Mouse (Mus musculus) CH12.LX (cell line): Measurements from ENCODE around the gene Dab1. TPM values are rescaled to one million over a fixed set of nuclear protein-coding genes. Genes with fewer than 3 reads are reported as not detected.

Experiments used
- DNase-seq: peaks from one replicate; pipeline ENCODE4 v3.0.0-alpha.2; 2013; ENCODE audit errors: extremely low read depth
- H3K27ac ChIP-seq: 2 replicates; pipeline ENCODE4 v1.5.1; 2012; ENCODE audit warnings: low read depth, mild to moderate bottlenecking, control low read depth, moderate library complexity; ENCODE audit not compliant: insufficient read depth
- H3K27me3 ChIP-seq: replicated peaks from 2 replicates; pipeline ENCODE3; 2012; ENCODE audit warnings: inconsistent platforms
- H3K36me3 ChIP-seq, 2 experiments: replicated peaks in 1 of 2; 2 replicates each; pipeline versions ENCODE3 to v1.6.1; 2012; ENCODE audit warnings: inconsistent platforms in 1 of 2, low read length in 1 of 2, mild to moderate bottlenecking in 1 of 2, mixed read lengths in 1 of 2, moderate library complexity in 1 of 2; ENCODE audit not compliant: control insufficient read depth in 1 of 2, insufficient read depth in 1 of 2
- H3K4me1 ChIP-seq, 2 experiments: 2 replicates each; pipeline ENCODE4 v1.6.1; 2012; ENCODE audit warnings: inconsistent platforms in 1 of 2, moderate library complexity in 1 of 2; ENCODE audit not compliant: insufficient read depth in 2 of 2, control insufficient read depth in 1 of 2
- H3K4me2 ChIP-seq: 2 replicates; pipeline ENCODE4 v1.6.1; 2012; ENCODE audit warnings: low read depth, mild to moderate bottlenecking, control low read depth; ENCODE audit not compliant: poor library complexity, insufficient read depth, severe bottlenecking
- H3K4me3 ChIP-seq, 3 experiments: fragments of 150-350 bp in 1 of 3; sonication (generic) in 1 of 3; replicated peaks in 1 of 3; 2 replicates each; pipeline versions ENCODE3 to v1.5.1; 2011 to 2012; ENCODE audit warnings: low read depth in 2 of 3, low read length in 2 of 3, mild to moderate bottlenecking in 2 of 3, moderate library complexity in 2 of 3, control low read depth in 1 of 3, improper control_type of control experiment in 1 of 3, inconsistent platforms in 1 of 3, mixed read lengths in 1 of 3; ENCODE audit not compliant: poor library complexity in 1 of 3
- H3K79me2 ChIP-seq: replicated peaks from 2 replicates; pipeline ENCODE4 v1.6.1; 2012; ENCODE audit warnings: mild to moderate bottlenecking, moderate library complexity; ENCODE audit not compliant: control insufficient read depth, poor library complexity, insufficient read depth, severe bottlenecking; ENCODE audit errors: extremely low read depth
- H3K9ac ChIP-seq: 2 replicates; pipeline ENCODE4 v1.6.1; 2012; ENCODE audit warnings: low read depth, mild to moderate bottlenecking, control low read depth, moderate library complexity; ENCODE audit not compliant: insufficient read depth
- H3K9me3 ChIP-seq: replicated peaks from 2 replicates; pipeline ENCODE3; 2012; ENCODE audit warnings: low read length, inconsistent platforms, mixed read lengths
- BHLHE40 ChIP-seq: IDR thresholded peaks from 2 replicates; pipeline ENCODE4 v1.6.1; 2011; ENCODE audit warnings: mild to moderate bottlenecking, low read depth, low read length, improper control_type of control experiment
- CHD2 ChIP-seq: IDR thresholded peaks from 2 replicates; pipeline ENCODE4 v1.6.1; 2011; ENCODE audit warnings: low read length, improper control_type of control experiment
- CTCF ChIP-seq, 2 experiments: IDR thresholded peaks in 1 of 2; conservative IDR thresholded peaks in 1 of 2; 2 replicates each; pipeline ENCODE4 v1.5.1; 2011 to 2012; ENCODE audit warnings: low read depth in 2 of 2, low read length in 2 of 2, improper control_type of control experiment in 1 of 2, inconsistent platforms in 1 of 2, mild to moderate bottlenecking in 1 of 2, moderate library complexity in 1 of 2
- ELF1 ChIP-seq: IDR thresholded peaks from 2 replicates; pipeline ENCODE4 v1.6.1; 2014; ENCODE audit warnings: low read depth, mild to moderate bottlenecking, inconsistent platforms, low read length, improper control_type of control experiment
- ETS1 ChIP-seq: conservative IDR thresholded peaks from 2 replicates; pipeline ENCODE4 v1.6.1; 2012; ENCODE audit warnings: low read depth, mild to moderate bottlenecking, inconsistent platforms, low read length, improper control_type of control experiment, moderate library complexity
- GABPA ChIP-seq: IDR thresholded peaks from 2 replicates; pipeline ENCODE4 v1.6.1; 2012; ENCODE audit warnings: low read depth, low read length, improper control_type of control experiment, inconsistent platforms; ENCODE audit not compliant: insufficient replicate concordance
- HCFC1 ChIP-seq: IDR thresholded peaks from 2 replicates; pipeline ENCODE4 v1.6.1; 2012; ENCODE audit warnings: low read depth, mild to moderate bottlenecking, inconsistent platforms, low read length, improper control_type of control experiment
- IRF4 ChIP-seq: IDR thresholded peaks from 2 replicates; pipeline ENCODE4 v1.6.1; 2014; ENCODE audit warnings: low read depth, mild to moderate bottlenecking, inconsistent platforms, low read length, improper control_type of control experiment
- JUN ChIP-seq: IDR thresholded peaks from 2 replicates; pipeline ENCODE4 v1.6.1; 2011; ENCODE audit warnings: low read depth, mild to moderate bottlenecking, low read length, improper control_type of control experiment, moderate library complexity; ENCODE audit not compliant: insufficient read depth
- JUND ChIP-seq: conservative IDR thresholded peaks from 2 replicates; pipeline ENCODE4 v1.6.1; 2011; ENCODE audit warnings: low read depth, low read length, improper control_type of control experiment
- KAT2A ChIP-seq: IDR thresholded peaks from 2 replicates; pipeline ENCODE4 v1.6.1; 2012; ENCODE audit warnings: low read length, improper control_type of control experiment, inconsistent platforms; ENCODE audit not compliant: insufficient replicate concordance
- MAFK ChIP-seq: IDR thresholded peaks from 2 replicates; pipeline ENCODE4 v1.6.1; 2011; ENCODE audit warnings: low read length, improper control_type of control experiment; ENCODE audit not compliant: insufficient replicate concordance
- MEF2A ChIP-seq: IDR thresholded peaks from 2 replicates; pipeline ENCODE4 v1.6.1; 2014; ENCODE audit warnings: low read depth, mild to moderate bottlenecking, inconsistent platforms, low read length, improper control_type of control experiment, borderline replicate concordance
- MXI1 ChIP-seq: IDR thresholded peaks from 2 replicates; pipeline ENCODE4 v1.6.1; 2011; ENCODE audit warnings: mild to moderate bottlenecking, low read depth, low read length, improper control_type of control experiment
- NELFE ChIP-seq: IDR thresholded peaks from 2 replicates; pipeline ENCODE4 v1.6.1; 2011; ENCODE audit warnings: low read depth, low read length, improper control_type of control experiment
- NRF1 ChIP-seq: IDR thresholded peaks from 2 replicates; pipeline ENCODE4 v1.6.1; 2014; ENCODE audit warnings: low read depth, mild to moderate bottlenecking, inconsistent platforms, low read length, improper control_type of control experiment, moderate library complexity
- PAX5 ChIP-seq: IDR thresholded peaks from 2 replicates; pipeline ENCODE4 v1.6.1; 2012; ENCODE audit warnings: low read length, inconsistent platforms, mixed read lengths
- POLR2A ChIP-seq: IDR thresholded peaks from 2 replicates; pipeline ENCODE4 v1.6.1; 2011; ENCODE audit warnings: low read depth, mild to moderate bottlenecking, improper control_type of control experiment, low read length
- POLR2AphosphoS2 ChIP-seq: IDR thresholded peaks from 2 replicates; pipeline ENCODE4 v1.6.1; 2011; ENCODE audit warnings: low read depth, low read length, improper control_type of control experiment
- RAD21 ChIP-seq: IDR thresholded peaks from 2 replicates; pipeline ENCODE4 v1.6.1; 2011; ENCODE audit warnings: low read depth, mild to moderate bottlenecking, low read length, improper control_type of control experiment, moderate library complexity
- RCOR1 ChIP-seq: conservative IDR thresholded peaks from 2 replicates; pipeline ENCODE4 v1.6.1; 2012; ENCODE audit warnings: low read depth, mild to moderate bottlenecking, inconsistent platforms, low read length, improper control_type of control experiment
- TBP ChIP-seq: conservative IDR thresholded peaks from 2 replicates; pipeline ENCODE4 v1.6.1; 2011; ENCODE audit warnings: low read depth, low read length, improper control_type of control experiment
- TCF12 ChIP-seq: IDR thresholded peaks from 2 replicates; pipeline ENCODE4 v1.6.1; 2014; ENCODE audit warnings: low read depth, mild to moderate bottlenecking, inconsistent platforms, low read length, improper control_type of control experiment
- UBTF ChIP-seq: IDR thresholded peaks from 2 replicates; pipeline ENCODE4 v1.6.1; 2012; ENCODE audit warnings: low read depth, mild to moderate bottlenecking, inconsistent platforms, low read length, improper control_type of control experiment, moderate library complexity
- USF2 ChIP-seq: conservative IDR thresholded peaks from 2 replicates; pipeline ENCODE4 v1.6.1; 2011; ENCODE audit warnings: low read depth, low read length, improper control_type of control experiment
- ZC3H11A ChIP-seq: IDR thresholded peaks from 2 replicates; pipeline ENCODE4 v1.6.1; 2012; ENCODE audit warnings: low read depth, mild to moderate bottlenecking, inconsistent platforms, low read length, improper control_type of control experiment
- ZNF384 ChIP-seq: IDR thresholded peaks from 2 replicates; pipeline ENCODE4 v1.6.1; 2012; ENCODE audit warnings: low read depth, low read length, improper control_type of control experiment, inconsistent platforms
- dilution Hi-C: fragments of 300-500 bp; cut with MboI; formaldehyde crosslinking; loops from 2 replicates; pipeline ENCODE4 v1.14.3; 2020; ENCODE audit warnings: low sequenced_read_pairs; ENCODE audit not compliant: extremely low pct_unique_long_range_greater_than_20kb, extremely low pct_ligation_motif_present
- in situ Hi-C: fragments of 300-500 bp; cut with MboI; formaldehyde crosslinking; loops from 3 replicates; pipeline ENCODE4 v1.14.3; 2019; ENCODE audit warnings: low sequenced_read_pairs, low pct_ligation_motif_present, low pct_unique_long_range_greater_than_20kb, mixed read lengths
- polyA plus RNA-seq: library from polyadenylated mRNA; unstranded; fragments of >175 nt; gene quantifications from 2 replicates; pipeline ENCODE4 v1.2.1, GENCODE M21; 2012; ENCODE audit warnings: low read depth; ENCODE audit not compliant: insufficient read length
- total RNA-seq, 2 experiments: library from RNA; depleted of rRNA; stranded (reverse); fragments of 300-350 nt in 1 of 2; fragments of >200 nt in 1 of 2; gene quantifications; 2 replicates each; pipeline ENCODE4 v1.2.3; 2012 to 2014

The Dab1 gene
- total and polyA plus RNA-seq, 3 experiments: not detected

GRCm38 (mm10) chr4:103948255-103948654, 329.1 kb downstream of the Dab1 start:
- no peak overlapping the region for H3K4me2 ChIP-seq
- H3K4me1 ChIP-seq: no peaks in the 10 kb centered on the region
- peaks cover 70% of the 10 kb centered on the region for H3K9me3 ChIP-seq
- no peak overlapping the region for H3K9ac ChIP-seq
- TF ChIP-seq NRF1 (no peak), NELFE (no peak), UBTF (no peak), JUN (no peak), ETS1 (no peak), MEF2A (no peak), KAT2A (no peak), PAX5 (no peak), RCOR1 (no peak), ZNF384 (no peak), TCF12 (no peak), RAD21 (no peak), POLR2AphosphoS2 (no peak), CTCF (conservative IDR thresholded peaks at IDR 0.05 in 1 of 2, IDR thresholded peaks at IDR 0.05 in 1 of 2; ENCODE audit: low read depth in 2 of 2, low read length in 2 of 2) (no peak), CHD2 (no peak), GABPA (no peak), BHLHE40 (no peak)
- H3K27ac ChIP-seq: no peak overlapping the region
- in situ Hi-C loops: no loop called here
- H3K36me3 ChIP-seq: no peaks in the 10 kb centered on the region
- dilution Hi-C loops: no loop called here
- H3K27me3 ChIP-seq: no peaks in the 10 kb centered on the region
- H3K79me2 ChIP-seq: no peaks in the 10 kb centered on the region
- no peak overlapping the region for H3K4me3 ChIP-seq
- DNase-seq: no peak

GRCm38 (mm10) chr4:103953652-103954220, 334.6 kb downstream of the Dab1 start:
- TF ChIP-seq PAX5: no peak
- TF ChIP-seq JUND: no peak
- TF ChIP-seq USF2: no peak
- no peak for TF ChIP-seq MXI1
- no peak for TF ChIP-seq ELF1
- no peak for TF ChIP-seq ZC3H11A
- no peak for TF ChIP-seq ZNF384
- TF ChIP-seq HCFC1: no peak
- TF ChIP-seq BHLHE40: no peak
- TF ChIP-seq IRF4: no peak
- TF ChIP-seq MAFK: no peak
- TF ChIP-seq GABPA: no peak
- TF ChIP-seq MEF2A: no peak
- TF ChIP-seq TBP: no peak
- no peak for TF ChIP-seq CHD2
- TF ChIP-seq POLR2A: no peak
- Histone ChIP-seq H3K9ac (no peak overlapping the region), H3K4me3 (no peak overlapping the region), H3K79me2 (no peaks in the 10 kb centered on the region), H3K4me2 (no peak overlapping the region), H3K9me3 (peaks cover 65% of the 10 kb centered on the region), H3K27ac (no peak overlapping the region), H3K27me3 (no peaks in the 10 kb centered on the region), H3K36me3 (no peaks in the 10 kb centered on the region), H3K4me1 (no peaks in the 10 kb centered on the region)
- DNase-seq: no peak
- in situ Hi-C loops (no loop called here), dilution Hi-C loops (no loop called here)
